Mouse (Mus musculus) C2C12 (cell line): ENCODE measurements around the gene Hspa1l.

Experiments used
- CTCF ChIP-seq: IDR thresholded peaks from one replicate; pipeline ENCODE4 v1.5.1; 2011; ENCODE audit not compliant: control insufficient read depth, insufficient read depth, insufficient read length
- MAX ChIP-seq: IDR thresholded peaks from one replicate; pipeline ENCODE4 v1.6.1; 2011; ENCODE audit warnings: mild to moderate bottlenecking, control low read depth
- MYOG ChIP-seq: IDR thresholded peaks from one replicate; pipeline ENCODE4 v1.6.1; 2011; ENCODE audit not compliant: control insufficient read depth, insufficient read length; ENCODE audit errors: extremely low read depth
- USF1 ChIP-seq: IDR thresholded peaks from one replicate; pipeline ENCODE4 v1.6.1; 2011; ENCODE audit warnings: low read depth, mild to moderate bottlenecking, control low read depth, moderate library complexity

DNA sequence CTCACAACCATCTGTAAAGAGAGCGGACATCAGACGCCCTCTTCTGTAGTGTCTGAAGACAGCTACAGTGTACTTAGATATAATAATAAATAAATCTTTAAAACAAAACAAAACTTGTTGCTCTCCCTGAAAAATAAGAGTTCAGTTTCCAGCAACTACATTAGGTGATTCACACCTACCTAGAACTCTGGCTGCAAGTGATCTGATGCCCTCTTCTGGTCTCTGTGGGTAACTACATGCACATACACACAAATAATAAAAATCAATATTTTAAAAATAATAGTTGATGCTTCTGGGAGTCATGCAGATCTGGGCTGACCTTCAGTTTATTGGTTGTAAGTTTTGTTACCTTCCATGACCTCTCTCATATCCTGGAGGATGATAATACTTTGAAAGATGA is 11.7 kb downstream of the Hspa1l start:
- TF ChIP-seq CTCF (peak; percentile 8), USF1 (no peak), MAX (no peak), MYOG (no peak)
